Mouse (Mus musculus) right cerebral cortex, adult 2 months (tissue): ENCODE results near the gene Tln2.

Experiments
- DNase-seq, 2 experiments: peaks; one replicate each; pipeline ENCODE4 v3.0.0; 2021 to 2022; ENCODE audit warnings: low spot score in 2 of 2

Tln2 gene

GRCm38 (mm10) chr9:67559603-67560002 lies at the start of gene Tln2:
Tln2 (minus strand) TSS chr9:67559703.
- no peak for DNase-seq

GRCm38 (mm10) chr9:67609226-67609625 lies 49.7 kb upstream of the Tln2 start:
- DNase-seq: no peak

- DNase-seq: no peak
Observed at GRCm38 (mm10) chr9:67607786-67608366, 48.4 kb upstream of the Tln2 start.

GRCm38 (mm10) chr9:67607268-67607667 lies 47.8 kb upstream of the Tln2 start:
- DNase-seq: no peak

- no peak for DNase-seq
Observed at GRCm38 (mm10) chr9:67605867-67606435, 46.4 kb upstream of the Tln2 start.

GRCm38 (mm10) chr9:67604940-67605339 lies 45.4 kb upstream of the Tln2 start:
- no peak for DNase-seq

- DNase-seq: no peak
Observed at GRCm38 (mm10) chr9:67602347-67602746, 42.8 kb upstream of the Tln2 start.

GRCm38 (mm10) chr9:67595221-67595620 lies 35.7 kb upstream of the Tln2 start:
- no peak for DNase-seq

GRCm38 (mm10) chr9:67593469-67594141 lies 34.1 kb upstream of the Tln2 start:
- DNase-seq: no peak

GRCm38 (mm10) chr9:67592726-67593125 lies 33.2 kb upstream of the Tln2 start:
- DNase-seq: no peak

GRCm38 (mm10) chr9:67587111-67587510 lies 27.6 kb upstream of the Tln2 start:
- no peak for DNase-seq

GRCm38 (mm10) chr9:67586489-67586888 lies 27.0 kb upstream of the Tln2 start:
- DNase-seq: no peak

- no peak for DNase-seq
Observed at GRCm38 (mm10) chr9:67584871-67585270, 25.4 kb upstream of the Tln2 start.

- DNase-seq: peak in 1 of 2 experiments; percentile 11
Observed at GRCm38 (mm10) chr9:67581581-67582280, 22.2 kb upstream of the Tln2 start.

- no peak for DNase-seq
Observed at GRCm38 (mm10) chr9:67579541-67579940, 20.0 kb upstream of the Tln2 start.

- DNase-seq: no peak
Observed at GRCm38 (mm10) chr9:67574721-67575248, 15.3 kb upstream of the Tln2 start.

GRCm38 (mm10) chr9:67573683-67573979 lies 14.1 kb upstream of the Tln2 start:
- no peak for DNase-seq

GRCm38 (mm10) chr9:67572790-67573682 lies 13.5 kb upstream of the Tln2 start:
- peak; percentile 35 to 43 for DNase-seq

GRCm38 (mm10) chr9:67565801-67566258 lies 6.3 kb upstream of the Tln2 start:
- no peak for DNase-seq

GRCm38 (mm10) chr9:67549811-67550501 lies 9.5 kb downstream of the Tln2 start:
- no peak for DNase-seq

- DNase-seq: no peak
Observed at GRCm38 (mm10) chr9:67549332-67549731, 10.2 kb downstream of the Tln2 start.
